Mouse (Mus musculus): ENCODE results near the gene Tmem184a. TPM values are rescaled to one million over a fixed set of nuclear protein-coding genes. Genes with fewer than 3 reads are reported as not detected.

The Tmem184a gene
- polyA plus RNA-seq, 1 experiment from 2014 or later = 197 TPM

DNA sequence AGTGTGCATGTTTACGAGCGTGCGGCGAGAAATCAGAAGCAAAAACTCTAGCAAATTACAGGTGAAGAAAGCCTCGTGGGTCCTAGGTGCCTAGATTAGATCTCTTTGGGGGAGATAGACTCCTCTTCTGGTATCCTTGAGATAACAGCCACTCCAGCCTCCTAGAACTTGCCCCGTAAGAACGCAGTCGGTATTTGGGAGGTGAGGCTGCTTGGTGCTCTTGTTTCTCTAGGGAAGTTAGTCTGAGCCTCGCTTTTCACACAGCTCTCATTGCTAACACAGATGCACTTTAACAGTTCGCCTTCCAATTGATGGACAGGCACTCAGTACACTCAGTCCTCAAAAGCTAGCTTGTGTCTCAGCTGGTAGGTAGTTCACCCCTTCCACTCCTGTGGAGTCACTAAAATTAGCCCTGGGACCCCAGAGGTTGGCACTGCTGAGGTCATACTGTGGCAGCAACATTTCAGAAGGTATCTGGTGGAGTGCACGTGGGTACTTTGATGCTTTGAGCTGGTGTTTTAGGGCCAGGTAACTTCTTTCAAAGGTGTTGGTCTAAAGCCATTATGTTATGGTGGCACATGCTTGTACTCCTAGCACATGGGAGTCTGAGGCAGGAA, 27.4 kb downstream of the Tmem184a start:
- H3K36me3 ChIP-seq (ENCODE audit: control insufficient read depth, insufficient read depth) = peaks cover 4% of the 10 kb centered on the region; the same call in 1 of the 2 replicates
- H3K9me3 ChIP-seq (ENCODE audit: control insufficient read depth) = no peaks in the 10 kb centered on the region
- H3K9ac ChIP-seq (ENCODE audit: low read depth, low read length) = peak overlapping the region; percentile 84
- peak overlapping the region; percentile 99 for H3K27ac ChIP-seq (ENCODE audit: low read depth, low read length)
- no peak for ATAC-seq
- no peaks in the 10 kb centered on the region for H3K27me3 ChIP-seq (replicated peaks; ENCODE audit: control insufficient read depth, insufficient read depth, low read length)
- WGBS = 10% methylated on average over 11 of the region's 11 CpGs
- peaks cover 24% of the 10 kb centered on the region for H3K4me1 ChIP-seq (replicated peaks; ENCODE audit: control insufficient read depth, insufficient read depth, low read length)
- peak overlapping the region; percentile 96 for H3K4me2 ChIP-seq (replicated peaks; ENCODE audit: low read depth)
- TF ChIP-seq CTCF (IDR thresholded peaks at IDR 0.05; ENCODE audit: low read depth) = no peak
- H3K4me3 ChIP-seq (ENCODE audit: low read depth, low read length) = peak overlapping the region; percentile 65

DNA sequence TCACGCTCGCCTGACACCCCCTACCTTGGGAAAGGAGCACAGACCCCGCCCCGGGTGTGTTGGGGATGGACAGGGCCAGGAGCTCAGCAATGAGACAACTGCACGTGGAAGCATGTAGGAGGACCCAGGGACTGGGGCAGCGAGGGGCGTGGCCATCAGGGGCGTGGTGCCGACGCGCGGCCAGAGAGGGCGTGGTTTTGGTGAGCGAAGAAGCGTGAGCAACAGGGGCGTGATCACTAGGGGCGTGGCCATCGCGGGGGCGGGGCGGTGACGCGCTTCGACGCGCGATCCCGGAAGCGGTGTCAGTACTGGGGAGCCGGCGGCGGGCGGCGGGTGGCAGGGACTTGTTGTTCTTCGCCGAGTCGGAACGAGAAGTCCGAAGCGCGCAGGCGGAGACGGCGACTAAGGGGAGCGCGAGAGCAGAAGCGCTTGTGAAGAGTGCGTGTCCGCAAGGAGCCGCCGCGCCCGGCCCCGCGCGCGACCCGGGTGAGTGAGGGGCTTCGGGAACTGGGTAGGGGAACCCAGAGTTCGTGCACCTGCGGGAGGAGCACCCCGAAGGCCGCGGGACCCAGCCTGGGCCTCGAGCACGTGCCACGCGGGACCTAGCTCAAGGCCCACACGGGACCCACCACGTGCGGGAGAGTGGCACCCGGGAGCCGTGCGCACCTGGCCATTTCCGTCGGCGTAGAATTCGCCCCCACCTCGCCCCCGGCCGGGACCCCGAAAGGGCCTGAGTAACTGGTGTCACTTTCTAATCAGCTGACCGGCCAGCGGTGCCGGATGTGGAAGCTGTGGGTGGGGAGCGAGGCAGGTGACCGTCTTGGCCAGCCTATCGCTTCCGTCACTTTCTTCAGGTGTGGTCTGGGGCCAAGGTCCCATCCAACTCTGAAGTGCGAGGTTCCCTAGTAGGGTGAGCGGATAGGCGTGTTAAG, 28.2 kb downstream of the Tmem184a start, which contains the start of gene Mafk:
Mafk (plus strand) TSS at position 287 of the 932 bp plus-strand sequence.
- WGBS = under 1% methylated on average over 90 of the region's 92 CpGs
- H3K4me3 ChIP-seq (ENCODE audit: low read depth, low read length) = peak within 1 kb of the TSS; percentile 65
- H3K4me1 ChIP-seq (replicated peaks; ENCODE audit: control insufficient read depth, insufficient read depth, low read length) = peaks cover 19% of the 10 kb centered on the region
- H3K9me3 ChIP-seq (ENCODE audit: control insufficient read depth) = no peaks in the 10 kb centered on the region
- TF ChIP-seq CTCF (IDR thresholded peaks at IDR 0.05; ENCODE audit: low read depth) = peak; percentile 29
- H3K4me2 ChIP-seq (replicated peaks; ENCODE audit: low read depth) = peak within 1 kb of the TSS; percentile 96
- peak within 1 kb of the TSS; percentile 84 for H3K9ac ChIP-seq (ENCODE audit: low read depth, low read length)
- no peaks in the 10 kb centered on the region for H3K27me3 ChIP-seq (replicated peaks; ENCODE audit: control insufficient read depth, insufficient read depth, low read length)
- ATAC-seq = peak; percentile 79
- peak within 1 kb of the TSS; percentile 99 for H3K27ac ChIP-seq (ENCODE audit: low read depth, low read length)
- H3K36me3 ChIP-seq (ENCODE audit: control insufficient read depth, insufficient read depth) = peaks cover 4% of the 10 kb centered on the region; the same call in 1 of the 2 replicates

DNA sequence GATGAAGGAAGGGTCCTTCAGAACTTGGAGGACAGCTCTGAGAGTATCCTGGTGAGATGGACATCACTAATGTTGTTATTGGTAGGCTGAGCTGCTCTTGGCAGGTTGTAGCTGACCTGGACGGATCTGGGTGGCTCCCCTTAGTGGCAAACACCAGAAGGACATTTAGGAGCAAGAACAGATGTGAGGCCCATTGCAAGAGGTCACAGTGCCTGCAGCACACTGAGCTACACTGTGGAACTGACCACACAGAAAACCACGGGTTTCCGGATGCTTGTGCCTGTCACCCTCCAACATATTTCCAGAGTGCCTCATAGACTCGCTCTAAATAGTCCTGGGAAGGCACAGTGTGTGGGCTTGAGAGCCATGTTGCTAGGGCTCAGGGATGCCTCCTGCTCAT, 30.3 kb downstream of the Tmem184a start:
- no peak overlapping the region for H3K4me2 ChIP-seq (replicated peaks; ENCODE audit: low read depth)
- WGBS = 49% methylated on average over 4 of the region's 4 CpGs

DNA sequence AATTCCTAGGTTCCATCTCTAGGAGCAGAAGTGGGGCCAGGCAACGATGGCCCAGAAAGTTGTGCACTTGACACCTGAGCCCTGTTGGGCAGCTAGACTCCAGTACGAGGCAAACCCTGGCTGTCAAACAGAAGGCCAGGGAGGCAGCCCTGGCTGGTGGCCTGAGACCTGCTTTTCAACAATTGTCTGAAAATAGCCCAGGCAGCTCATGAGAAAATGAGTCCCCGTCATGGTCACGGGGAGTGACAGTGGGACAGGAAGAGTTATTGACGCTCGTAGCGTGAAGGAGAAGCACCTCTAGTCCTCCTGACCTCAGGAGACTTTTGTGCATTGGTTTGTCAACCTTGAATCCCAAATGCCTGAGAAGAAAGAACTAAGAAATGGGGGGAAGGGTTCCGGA, 38.3 kb downstream of the Tmem184a start:
- H3K4me1 ChIP-seq (replicated peaks; ENCODE audit: control insufficient read depth, insufficient read depth, low read length) = no peaks in the 10 kb centered on the region
- WGBS = 84% methylated on average over 8 of the region's 8 CpGs
- TF ChIP-seq CTCF (IDR thresholded peaks at IDR 0.05; ENCODE audit: low read depth) = no peak

More for the DNA sequence above, 30.3 kb downstream of the Tmem184a start:
- no peaks in the 10 kb centered on the region for H3K27me3 ChIP-seq (replicated peaks; ENCODE audit: control insufficient read depth, insufficient read depth, low read length)
- H3K4me1 ChIP-seq (replicated peaks; ENCODE audit: control insufficient read depth, insufficient read depth, low read length) = peaks cover 8% of the 10 kb centered on the region
- peak; percentile 39 for TF ChIP-seq CTCF (IDR thresholded peaks at IDR 0.05; ENCODE audit: low read depth)
- ATAC-seq = no peak
- no peak overlapping the region for H3K27ac ChIP-seq (ENCODE audit: low read depth, low read length)
- no peak overlapping the region for H3K4me3 ChIP-seq (ENCODE audit: low read depth, low read length)
- no peak overlapping the region for H3K9ac ChIP-seq (ENCODE audit: low read depth, low read length)
- no peaks in the 10 kb centered on the region for H3K9me3 ChIP-seq (ENCODE audit: control insufficient read depth)
- H3K36me3 ChIP-seq (ENCODE audit: control insufficient read depth, insufficient read depth) = no peaks in the 10 kb centered on the region

DNA sequence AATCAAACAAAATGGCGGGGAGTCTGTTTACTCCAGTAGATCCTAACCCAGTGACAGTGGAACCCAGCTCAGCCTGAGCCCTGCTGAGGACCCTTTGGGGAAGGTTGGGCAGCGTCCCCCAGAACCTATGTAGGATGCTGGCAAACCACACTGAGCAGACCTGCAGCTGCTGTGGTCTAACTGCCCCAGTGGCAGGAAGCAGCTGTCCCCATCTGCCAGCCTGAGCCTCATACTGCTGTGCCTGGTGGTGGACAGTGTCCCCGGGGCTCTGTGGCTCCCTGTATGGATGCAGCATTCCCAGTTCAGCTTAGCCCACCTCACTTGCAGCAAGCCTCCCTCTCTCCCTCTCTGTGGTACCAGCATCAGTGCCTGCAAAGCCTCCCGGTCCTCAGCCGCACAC, 42.8 kb downstream of the Tmem184a start:
- H3K4me2 ChIP-seq (replicated peaks; ENCODE audit: low read depth) = no peak overlapping the region
- peaks cover 14% of the 10 kb centered on the region for H3K36me3 ChIP-seq (ENCODE audit: control insufficient read depth, insufficient read depth)
- WGBS = 75% methylated on average over 5 of the region's 5 CpGs
- H3K4me1 ChIP-seq (replicated peaks; ENCODE audit: control insufficient read depth, insufficient read depth, low read length) = 0 out of 2 replicates have a peak, but pooled peaks cover 5% of the 10 kb centered on the region
- no peak overlapping the region for H3K27ac ChIP-seq (ENCODE audit: low read depth, low read length)
- no peaks in the 10 kb centered on the region for H3K27me3 ChIP-seq (replicated peaks; ENCODE audit: control insufficient read depth, insufficient read depth, low read length)
- TF ChIP-seq CTCF (IDR thresholded peaks at IDR 0.05; ENCODE audit: low read depth) = no peak
- no peak for ATAC-seq
- H3K4me3 ChIP-seq (ENCODE audit: low read depth, low read length) = no peak overlapping the region
- no peaks in the 10 kb centered on the region for H3K9me3 ChIP-seq (ENCODE audit: control insufficient read depth)
- H3K9ac ChIP-seq (ENCODE audit: low read depth, low read length) = no peak overlapping the region

More for the DNA sequence above, 38.3 kb downstream of the Tmem184a start:
- Histone ChIP-seq H3K27ac (ENCODE audit: low read depth, low read length) (no peak overlapping the region), H3K9ac (ENCODE audit: low read depth, low read length) (no peak overlapping the region), H3K36me3 (ENCODE audit: control insufficient read depth, insufficient read depth) (no peaks in the 10 kb centered on the region), H3K9me3 (ENCODE audit: control insufficient read depth) (no peaks in the 10 kb centered on the region), H3K27me3 (replicated peaks; ENCODE audit: control insufficient read depth, insufficient read depth, low read length) (no peaks in the 10 kb centered on the region), H3K4me3 (ENCODE audit: low read depth, low read length) (no peak overlapping the region), H3K4me2 (replicated peaks; ENCODE audit: low read depth) (no peak overlapping the region)
- ATAC-seq = no peak

All from intestine, postnatal 0 days (tissue).